Mouse (Mus musculus) midbrain, embryonic 14.5 days (tissue): ENCODE results near the gene Ssmem1. TPM values are rescaled to one million over a fixed set of nuclear protein-coding genes. Genes with fewer than 3 reads are reported as not detected.

ENCODE experiments used
- ATAC-seq: fragments of 200-750 bp; cut with Nextera tagmentation; 2 replicates; pipeline ENCODE4 v1.8.0; 2017; ENCODE audit warnings: moderate number of reproducible peaks, moderate library complexity; ENCODE audit not compliant: low FRiP score, low TSS enrichment
- DNase-seq: peaks from one replicate; pipeline ENCODE4 v3.0.0-alpha.2; 2015
- H3K27ac ChIP-seq: fragments of 300-500 bp; sonication (generic); replicated peaks from 2 replicates; pipeline ENCODE4 v1.5.1; 2014; ENCODE audit warnings: mild to moderate bottlenecking, low read depth, low read length, moderate library complexity
- H3K27me3 ChIP-seq: fragments of 300-500 bp; sonication (generic); 2 replicates; pipeline ENCODE4 v1.6.1; 2014; ENCODE audit warnings: low read length, control low read depth, mixed read lengths; ENCODE audit not compliant: control insufficient read depth, insufficient read depth
- H3K36me3 ChIP-seq: fragments of 300-500 bp; sonication (generic); 2 replicates; pipeline ENCODE4 v1.6.1; 2014; ENCODE audit warnings: low read length, control low read depth; ENCODE audit not compliant: control insufficient read depth, insufficient read depth
- H3K4me1 ChIP-seq: fragments of 300-500 bp; sonication (generic); 2 replicates; pipeline ENCODE4 v1.6.1; 2014; ENCODE audit warnings: mild to moderate bottlenecking, antibody characterized with exemption, low read length, control low read depth; ENCODE audit not compliant: control insufficient read depth, insufficient read depth
- H3K4me2 ChIP-seq: fragments of 300-500 bp; sonication (generic); 2 replicates; pipeline ENCODE4 v1.6.1; 2014; ENCODE audit warnings: mild to moderate bottlenecking, low read length, moderate library complexity
- H3K4me3 ChIP-seq: fragments of 300-500 bp; sonication (generic); replicated peaks from 2 replicates; pipeline ENCODE4 v1.5.1; 2014; ENCODE audit warnings: low read depth, low read length
- H3K9ac ChIP-seq: fragments of 300-500 bp; sonication (generic); replicated peaks from 2 replicates; pipeline ENCODE4 v1.6.1; 2014; ENCODE audit warnings: mild to moderate bottlenecking, low read length, moderate library complexity
- H3K9me3 ChIP-seq: fragments of 300-500 bp; sonication (generic); 2 replicates; pipeline ENCODE4 v1.6.1; 2016; ENCODE audit warnings: low read length, control low read depth, mixed read lengths; ENCODE audit not compliant: control insufficient read depth
- WGBS: fragments of 180-500 bp; shearing (Covaris S2); extraction: QIAGEN DNeasy Blood & Tissue Kit; methylation state at CpG from one replicate; pipeline ENCODE4 v1.1.7; 2014; 5-methylcytosine and 5-hydroxymethylcytosine counted together
- polyA plus RNA-seq: library from polyadenylated mRNA; unstranded; fragments of >200 nt; fragmentation: Nextera tagmentation; extraction: Ambion mirVana; gene quantifications from 2 replicates; pipeline ENCODE4 v1.2.1, GENCODE M21; 2014

Gene Ssmem1
- polyA plus RNA-seq, result 0.38 TPM in 1 of 2 replicates, not detected in the other

DNA sequence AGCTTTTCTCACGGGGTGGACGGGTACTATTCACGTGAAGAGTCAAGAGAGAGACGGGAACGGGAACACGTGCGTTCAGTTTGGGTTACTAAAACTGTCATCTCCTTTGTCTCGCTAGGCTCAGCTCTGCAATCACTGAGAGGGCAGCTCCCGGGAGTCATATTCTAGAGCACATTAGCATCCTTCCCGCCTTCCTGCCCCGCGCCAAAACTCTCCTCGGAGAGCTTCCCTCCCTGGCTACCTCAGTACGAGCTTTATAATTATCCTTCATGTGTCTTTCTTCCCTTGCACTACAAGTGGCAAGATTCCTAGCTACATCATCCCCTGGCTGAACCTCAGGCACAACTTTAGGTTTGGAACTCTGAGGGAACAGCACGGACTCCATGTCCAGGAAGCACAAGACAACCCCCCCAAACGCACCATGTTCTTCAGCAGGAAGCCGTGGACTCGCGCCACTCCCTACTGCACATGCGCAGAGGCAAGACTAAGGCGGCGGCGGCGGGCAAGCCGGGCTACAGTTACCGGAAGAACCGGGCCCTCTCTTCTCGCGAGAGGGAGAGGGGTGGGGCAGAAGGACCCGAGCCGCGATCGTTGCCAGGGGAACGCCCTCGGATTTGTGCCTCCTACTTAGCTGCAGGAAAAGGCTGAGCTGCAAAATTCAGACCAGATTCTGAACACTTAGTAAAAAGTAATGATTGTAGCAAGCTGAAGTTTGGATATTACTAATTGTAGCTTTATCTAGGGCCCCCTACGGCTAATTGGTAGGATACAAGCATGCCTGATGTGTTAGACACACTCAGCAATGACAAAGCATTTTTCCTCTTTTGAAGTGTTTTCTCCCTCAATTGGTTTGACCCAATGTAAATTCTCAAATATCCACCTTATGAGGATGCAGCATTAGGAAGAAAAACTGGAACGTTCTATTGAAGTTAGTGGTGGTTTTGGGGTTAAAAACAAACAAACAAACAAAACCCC is at the start of gene Ssmem1, which contains the start of gene Tmem209:
Gene Ssmem1 (plus strand): TSS at position 585 of the 975 bp plus-strand sequence.
Gene Tmem209 (minus strand): TSS at position 519 of the 975 bp plus-strand sequence.
- under 1% methylated on average over 37 of the region's 37 CpGs for WGBS

DNA sequence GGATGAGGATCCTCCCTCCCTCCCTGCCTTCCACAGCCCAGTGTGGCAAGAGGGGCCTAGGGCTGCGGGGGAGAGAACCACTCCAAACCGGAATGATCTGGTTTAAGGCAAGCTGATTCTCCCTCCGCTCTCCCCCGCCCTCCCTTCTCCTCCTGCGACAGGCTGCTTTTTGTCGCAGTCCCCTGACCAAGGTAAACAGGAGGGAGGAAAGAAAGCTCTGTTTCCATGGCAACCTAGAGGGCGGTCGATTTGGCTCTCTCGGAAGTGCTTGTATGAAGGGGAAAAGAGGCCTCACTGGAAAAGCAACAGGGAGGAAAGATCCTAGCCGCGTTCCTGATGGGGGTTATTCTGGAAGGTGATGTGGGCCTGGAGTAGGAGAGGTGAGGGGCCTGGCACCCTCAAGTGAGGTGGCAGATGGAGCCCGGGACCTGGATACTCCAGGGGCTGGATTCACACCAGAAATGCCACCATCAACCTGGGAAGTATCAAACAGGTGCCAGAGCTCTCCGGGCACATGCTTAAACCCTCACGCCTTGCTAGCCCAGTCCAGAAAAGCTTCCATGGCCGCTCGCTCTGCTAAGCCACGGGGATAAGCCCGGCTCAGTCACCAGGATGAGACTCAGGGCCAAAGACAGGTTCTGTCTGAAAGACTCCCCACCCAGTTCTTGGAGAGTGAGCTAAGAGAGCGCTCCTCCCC is 48.8 kb upstream of the Ssmem1 start:
- H3K9ac ChIP-seq, result peak overlapping the region; percentile 63; the same call in 1 of the 2 replicates
- H3K4me1 ChIP-seq, result peaks cover 29% of the 10 kb centered on the region
- H3K36me3 ChIP-seq, result no peaks in the 10 kb centered on the region
- DNase-seq (peak; percentile 96), ATAC-seq (peak; percentile 91)
- no peaks in the 10 kb centered on the region for H3K9me3 ChIP-seq
- WGBS, result 8% methylated on average over 19 of the region's 19 CpGs
- H3K27me3 ChIP-seq, result no peaks in the 10 kb centered on the region
- H3K4me2 ChIP-seq, result peak overlapping the region; percentile 63
- H3K27ac ChIP-seq, result peak overlapping the region; percentile 94
- no peak overlapping the region for H3K4me3 ChIP-seq

More for the DNA sequence above, at the start of gene Ssmem1, which contains the start of gene Tmem209:
- H3K27me3 ChIP-seq, result no peaks in the 10 kb centered on the region
- peaks cover 10% of the 10 kb centered on the region for H3K36me3 ChIP-seq
- peak within 1 kb of the TSS; percentile 81 for H3K4me2 ChIP-seq
- H3K9ac ChIP-seq, result peak within 1 kb of the TSS; percentile 70
- H3K4me1 ChIP-seq, result peaks cover 5% of the 10 kb centered on the region
- H3K9me3 ChIP-seq, result no peaks in the 10 kb centered on the region
- ATAC-seq, result peak; percentile 98
- peak within 1 kb of the TSS; percentile 93 for H3K27ac ChIP-seq
- peak; percentile 100 for DNase-seq
- H3K4me3 ChIP-seq, result peak within 1 kb of the TSS; percentile 63

DNA sequence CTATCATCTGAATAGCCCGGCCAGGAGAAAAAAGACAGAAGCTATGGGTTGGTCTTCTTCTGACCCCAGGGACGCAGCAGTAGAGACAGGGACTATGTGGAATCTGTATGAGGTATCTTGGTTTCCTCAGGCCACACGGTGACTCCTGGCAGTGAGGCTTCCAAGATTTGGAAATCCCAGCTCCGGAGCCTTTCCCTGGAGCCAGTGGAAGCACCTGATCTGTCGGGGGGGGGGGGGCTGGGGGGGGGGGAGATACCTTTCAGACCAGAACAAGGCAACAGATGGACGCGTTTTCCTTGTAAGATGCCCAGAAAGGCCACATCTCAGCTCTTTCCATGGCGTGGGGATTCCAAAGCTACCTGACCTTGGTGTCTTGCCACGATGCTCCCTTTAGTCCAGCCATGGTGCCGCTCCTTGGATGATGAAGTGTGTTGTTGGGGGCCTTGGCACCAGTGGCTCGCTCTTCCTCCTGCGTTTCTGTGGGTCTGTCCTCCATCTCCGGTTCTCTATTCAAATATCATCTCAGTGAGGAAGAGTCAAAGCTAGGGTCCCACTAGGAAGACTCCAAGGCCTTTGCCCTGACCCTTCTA is 47.8 kb upstream of the Ssmem1 start:
- ATAC-seq (no peak), DNase-seq (no peak)
- WGBS, result 87% methylated on average over 12 of the region's 13 CpGs

DNA sequence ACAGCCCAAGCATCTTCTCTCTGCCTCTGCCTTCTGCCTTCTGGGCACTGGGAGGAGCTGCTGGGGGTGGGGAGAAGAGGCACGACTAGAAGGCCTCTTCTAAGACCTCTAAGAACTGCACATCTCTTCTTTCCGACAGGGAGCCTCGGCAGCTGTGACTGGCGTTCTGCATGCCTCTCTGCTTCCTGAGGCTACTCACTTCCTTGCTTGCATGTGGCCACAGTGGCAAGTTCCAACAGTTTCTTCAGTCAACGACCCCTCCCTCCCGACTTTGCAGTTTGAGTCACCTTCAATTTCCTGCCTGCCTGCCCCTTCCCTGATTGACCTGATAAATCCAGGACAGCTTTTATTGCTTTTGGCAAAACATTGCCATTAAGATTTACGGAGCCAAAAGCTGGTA is 46.8 kb upstream of the Ssmem1 start:
- DNase-seq (no peak), ATAC-seq (no peak)
- H3K9ac ChIP-seq, result no peak overlapping the region
- no peak overlapping the region for H3K4me2 ChIP-seq
- H3K36me3 ChIP-seq, result no peaks in the 10 kb centered on the region
- H3K9me3 ChIP-seq, result no peaks in the 10 kb centered on the region
- 38% methylated on average over 7 of the region's 7 CpGs for WGBS
- H3K4me1 ChIP-seq, result peaks cover 29% of the 10 kb centered on the region
- no peak overlapping the region for H3K4me3 ChIP-seq
- no peaks in the 10 kb centered on the region for H3K27me3 ChIP-seq
- no peak overlapping the region for H3K27ac ChIP-seq

More for the DNA sequence above, 47.8 kb upstream of the Ssmem1 start:
- Histone ChIP-seq H3K9me3 (no peaks in the 10 kb centered on the region), H3K4me3 (no peak overlapping the region), H3K9ac (no peak overlapping the region), H3K4me1 (peaks cover 29% of the 10 kb centered on the region), H3K27ac (peak overlapping the region; percentile 94), H3K36me3 (no peaks in the 10 kb centered on the region), H3K27me3 (no peaks in the 10 kb centered on the region), H3K4me2 (no peak overlapping the region)

DNA sequence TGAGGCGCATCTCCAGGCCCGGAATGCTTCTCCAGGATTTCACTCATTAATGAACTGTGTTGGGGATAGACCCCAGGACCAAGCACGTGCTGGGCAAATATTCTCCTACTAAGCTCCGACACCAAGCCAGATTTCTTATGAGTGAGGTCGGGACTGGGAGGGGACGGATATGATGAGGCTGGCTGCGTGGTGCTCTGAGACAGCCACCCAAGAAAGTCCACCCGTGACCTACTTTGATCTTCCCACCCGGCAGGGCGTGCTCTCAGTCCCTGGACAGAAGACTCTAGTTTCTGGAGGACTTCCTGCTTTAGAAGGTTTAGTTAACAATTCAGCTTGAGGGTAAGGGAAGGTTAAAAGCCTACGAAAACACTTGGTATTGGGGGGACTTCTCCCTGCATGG is 44.1 kb upstream of the Ssmem1 start:
- H3K4me1 ChIP-seq, result peaks cover 22% of the 10 kb centered on the region
- no peak overlapping the region for H3K4me2 ChIP-seq
- no peak overlapping the region for H3K9ac ChIP-seq
- 92% methylated on average over 11 of the region's 11 CpGs for WGBS
- no peaks in the 10 kb centered on the region for H3K27me3 ChIP-seq
- H3K4me3 ChIP-seq, result no peak overlapping the region
- H3K27ac ChIP-seq, result no peak overlapping the region
- H3K9me3 ChIP-seq, result no peaks in the 10 kb centered on the region
- DNase-seq (no peak), ATAC-seq (no peak)
- no peaks in the 10 kb centered on the region for H3K36me3 ChIP-seq

DNA sequence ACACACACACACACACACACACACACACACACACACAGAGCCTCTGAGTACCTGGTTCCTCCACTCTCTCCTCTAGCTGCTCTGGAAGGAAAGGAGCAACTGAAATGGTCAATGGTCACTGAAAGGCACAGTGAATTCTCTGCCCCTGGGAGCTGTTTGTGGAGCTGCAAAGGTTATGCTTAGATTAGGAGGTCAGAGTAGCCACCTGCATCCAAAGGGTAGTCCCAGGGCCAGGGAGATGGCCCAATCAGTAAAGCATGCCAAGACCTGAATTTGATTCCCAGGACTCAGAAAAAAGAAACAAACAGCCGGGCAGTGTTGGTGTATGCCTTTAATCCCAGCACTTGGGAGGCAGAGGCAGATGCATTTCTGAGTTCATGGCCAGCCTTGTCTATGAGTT is 41.6 kb upstream of the Ssmem1 start:
- H3K9ac ChIP-seq, result no peak overlapping the region
- H3K27ac ChIP-seq, result no peak overlapping the region
- DNase-seq, result no peak
- no peaks in the 10 kb centered on the region for H3K27me3 ChIP-seq
- H3K4me1 ChIP-seq, result peaks cover 6% of the 10 kb centered on the region; the same call in 1 of the 2 replicates
- H3K4me2 ChIP-seq, result no peak overlapping the region
- H3K4me3 ChIP-seq, result no peak overlapping the region
- ATAC-seq, result no peak
- H3K36me3 ChIP-seq, result no peaks in the 10 kb centered on the region
- WGBS, result 79% methylated on average over 1 of the region's 1 CpGs
- no peaks in the 10 kb centered on the region for H3K9me3 ChIP-seq

DNA sequence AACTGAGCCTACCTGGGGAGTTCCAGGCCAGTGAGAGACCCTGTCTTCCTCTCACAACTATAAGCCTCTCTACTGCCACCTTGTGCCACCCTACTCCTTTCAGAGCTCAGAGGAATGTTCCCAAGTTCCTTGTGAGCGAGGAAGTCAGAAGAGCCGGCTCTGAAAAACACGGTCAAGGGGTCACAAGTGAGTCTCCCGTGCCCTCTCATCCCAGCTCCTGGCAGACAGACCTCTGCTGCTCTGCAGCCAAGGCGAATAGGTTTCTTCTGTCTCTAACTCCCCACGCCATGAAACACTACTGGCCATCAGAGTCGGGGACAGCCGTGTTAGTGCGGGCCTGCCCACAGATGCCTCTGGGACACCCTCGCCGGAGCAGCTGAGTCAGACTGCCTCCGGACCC is 41.0 kb upstream of the Ssmem1 start:
- peaks cover 6% of the 10 kb centered on the region; the same call in 1 of the 2 replicates for H3K4me1 ChIP-seq
- H3K9me3 ChIP-seq, result no peaks in the 10 kb centered on the region
- H3K27me3 ChIP-seq, result no peaks in the 10 kb centered on the region
- ATAC-seq, result no peak
- no peak overlapping the region for H3K4me3 ChIP-seq
- WGBS, result 60% methylated on average over 12 of the region's 12 CpGs
- H3K4me2 ChIP-seq, result no peak overlapping the region
- DNase-seq, result peak; percentile 71
- no peak overlapping the region for H3K9ac ChIP-seq
- no peaks in the 10 kb centered on the region for H3K36me3 ChIP-seq
- peak overlapping the region; percentile 49; the same call in 1 of the 2 replicates for H3K27ac ChIP-seq

DNA sequence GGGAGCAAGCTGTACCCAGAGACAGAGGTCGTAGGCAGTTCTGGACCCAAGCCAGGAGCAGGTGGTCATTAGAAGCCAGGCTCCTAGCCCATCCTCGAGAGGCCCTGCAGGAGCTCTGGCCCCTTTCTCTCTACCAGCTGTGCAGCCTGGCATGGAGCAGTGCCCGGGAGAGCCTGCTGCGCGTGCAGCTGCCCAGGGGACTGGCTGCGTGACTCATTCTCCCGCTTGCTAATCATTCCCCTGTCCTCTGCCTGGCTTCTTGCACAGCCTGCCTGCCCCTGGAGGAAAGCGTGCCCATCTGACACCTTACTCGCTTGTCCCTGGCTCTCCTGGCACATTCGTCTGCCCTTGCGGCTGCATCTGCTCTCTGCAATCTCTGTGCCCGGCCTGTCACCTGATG is 40.3 kb upstream of the Ssmem1 start:
- 53% methylated on average over 12 of the region's 12 CpGs for WGBS

More for the DNA sequence above, 40.3 kb upstream of the Ssmem1 start:
- Histone ChIP-seq H3K9ac (no peak overlapping the region), H3K4me1 (peaks cover 6% of the 10 kb centered on the region; the same call in 1 of the 2 replicates), H3K27ac (peak overlapping the region; percentile 45; the same call in 1 of the 2 replicates), H3K9me3 (no peaks in the 10 kb centered on the region), H3K36me3 (no peaks in the 10 kb centered on the region), H3K4me3 (no peak overlapping the region), H3K27me3 (no peaks in the 10 kb centered on the region), H3K4me2 (no peak overlapping the region)
- DNase-seq (peak; percentile 44), ATAC-seq (peak; percentile 62; the same call in 1 of the 2 replicates)
